Mouse (Mus musculus) cerebellum, adult 18-20 months (tissue): ENCODE results near the gene Gm17581.
A peak's percentile ranks its signal among the peaks of the same experiment; 100 is the strongest.
"Not testable (repeated sequence)": the region's sequence is repeated elsewhere in the genome, so short reads cannot be mapped to it uniquely, and the experiment has no call there.

Experiments used
- DNase-seq, 2 experiments: peaks; one replicate each; pipeline ENCODE4 v3.0.0; 2021

The Gm17581 gene

DNA sequence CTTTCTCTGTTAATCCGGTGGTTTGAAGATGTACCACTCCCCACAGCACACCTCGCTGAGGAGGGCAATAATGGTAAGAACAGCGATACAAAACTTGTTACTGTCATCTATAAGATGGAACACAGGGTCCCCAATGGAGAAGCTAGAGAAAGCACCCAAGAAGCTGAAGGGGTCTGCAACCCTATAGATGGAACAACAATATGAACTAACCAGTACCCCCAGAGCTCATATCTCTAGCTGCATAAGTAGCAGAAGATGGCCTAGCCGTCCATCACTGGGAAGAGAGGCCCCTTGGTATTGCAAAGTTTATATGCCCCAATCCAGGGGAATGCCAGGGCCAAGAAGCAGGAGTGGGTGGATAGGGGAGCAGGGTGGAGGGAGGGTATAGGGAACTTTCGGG lies at the start of gene Gm17581:
Gene Gm17581 (minus strand): TSS at position 101 of the 400 bp plus-strand sequence.
- not testable (repeated sequence) for DNase-seq

DNA sequence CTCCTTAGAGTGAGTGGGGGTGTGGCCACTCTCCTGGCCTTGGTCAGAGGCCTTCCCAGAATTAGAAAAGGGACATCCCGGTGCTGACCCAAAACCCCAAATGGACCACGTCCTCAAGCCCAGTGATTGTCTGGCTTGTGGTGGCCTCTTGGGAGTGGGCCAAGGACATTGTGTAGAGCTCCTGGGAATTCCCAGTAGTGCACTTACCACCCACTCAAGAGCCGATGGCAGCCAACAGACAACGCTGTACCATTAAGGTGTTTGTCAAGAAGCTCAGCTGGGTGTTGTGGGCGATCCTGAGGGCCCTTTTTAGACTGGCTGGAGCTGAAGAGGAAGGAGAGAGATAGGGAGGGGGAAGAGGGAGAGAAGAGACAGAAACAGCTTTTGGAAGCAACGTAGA lies 48.9 kb upstream of the Gm17581 start:
- DNase-seq = peak; percentile 63 to 69

- no peak for DNase-seq
These were observed 43.8 kb upstream of the Gm17581 start for GRCm38 (mm10) chr2:155779506-155779905.

DNA sequence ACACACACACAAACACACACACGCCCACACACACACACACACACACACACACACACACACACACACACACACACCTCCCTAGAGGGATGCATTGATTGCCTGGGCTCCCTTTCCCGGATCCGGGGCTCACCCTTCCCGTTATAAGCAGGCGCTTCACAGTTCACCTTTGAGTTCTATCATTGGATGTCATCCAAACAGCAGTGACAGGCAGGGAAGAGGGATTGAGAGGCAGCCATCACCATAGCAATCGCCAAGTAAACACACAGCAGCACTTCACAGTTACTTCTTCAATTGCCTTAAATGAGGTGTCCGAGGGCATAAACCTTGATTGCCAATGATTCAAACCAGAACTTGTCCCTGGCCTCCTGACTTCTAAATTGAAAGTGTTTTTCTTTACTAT lies 43.4 kb upstream of the Gm17581 start:
- peak in 1 of 2 experiments; percentile 50 for DNase-seq

DNA sequence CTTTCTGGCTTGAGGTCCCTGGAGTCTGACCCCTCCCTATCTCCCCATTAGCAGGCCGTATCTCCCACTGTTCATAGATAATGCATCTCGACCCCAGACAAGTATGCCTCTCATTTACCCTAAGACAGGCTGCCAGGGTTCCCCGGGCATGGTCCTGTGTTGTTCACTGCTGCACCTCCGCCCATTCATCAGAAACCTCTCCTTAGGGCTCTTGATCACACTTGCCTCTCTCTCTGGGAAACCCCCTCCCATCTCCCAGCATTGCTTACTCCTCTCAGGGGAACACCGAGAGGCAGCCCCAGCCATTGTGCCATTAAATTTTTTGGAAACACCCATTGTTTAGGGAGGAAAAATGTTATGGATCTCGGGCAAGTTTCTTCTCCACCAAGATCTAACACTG lies 42.3 kb upstream of the Gm17581 start:
- DNase-seq = peak; percentile 37 to 52

- DNase-seq = peak in 1 of 2 experiments; percentile 39
These were observed 42.0 kb upstream of the Gm17581 start for GRCm38 (mm10) chr2:155777688-155777985.

- peak; percentile 39 to 53 for DNase-seq
These were observed 41.4 kb upstream of the Gm17581 start for GRCm38 (mm10) chr2:155776824-155777687.

DNA sequence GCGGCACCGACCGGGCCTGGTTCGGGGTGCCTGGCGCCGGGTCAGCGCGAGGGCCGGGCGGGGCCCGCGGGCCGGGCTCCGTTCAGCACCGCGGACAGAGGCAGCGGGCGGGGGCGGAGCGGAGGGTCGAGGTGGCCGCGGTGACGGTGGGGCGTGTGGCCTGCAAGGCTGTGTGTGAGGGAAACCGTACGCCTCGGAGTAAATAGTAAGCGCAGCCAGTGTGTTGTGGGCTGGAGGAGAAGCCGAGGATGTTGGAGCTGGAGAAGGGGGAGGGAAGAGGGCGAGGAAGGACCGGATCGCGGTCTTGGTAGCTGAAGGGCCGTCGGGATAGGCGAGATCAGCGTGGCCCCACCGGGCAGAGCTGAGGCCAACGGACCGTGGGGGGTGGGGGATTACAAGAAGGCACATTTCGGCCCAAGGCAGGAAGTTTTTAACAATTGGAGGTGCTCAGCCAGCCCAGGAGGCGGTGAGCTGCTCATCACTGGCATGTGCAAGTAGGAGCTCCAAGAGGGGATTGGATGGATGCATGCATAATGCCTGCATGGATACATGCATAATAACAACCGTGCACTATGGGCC lies 40.1 kb upstream of the Gm17581 start:
- DNase-seq = peak; percentile 80 to 82

GRCm38 (mm10) chr2:155774927-155775684 lies 39.4 kb upstream of the Gm17581 start, which contains the start of gene Mmp24:
Gene Mmp24 (plus strand): TSS chr2:155775342.
- peak; percentile 45 to 70 for DNase-seq

DNA sequence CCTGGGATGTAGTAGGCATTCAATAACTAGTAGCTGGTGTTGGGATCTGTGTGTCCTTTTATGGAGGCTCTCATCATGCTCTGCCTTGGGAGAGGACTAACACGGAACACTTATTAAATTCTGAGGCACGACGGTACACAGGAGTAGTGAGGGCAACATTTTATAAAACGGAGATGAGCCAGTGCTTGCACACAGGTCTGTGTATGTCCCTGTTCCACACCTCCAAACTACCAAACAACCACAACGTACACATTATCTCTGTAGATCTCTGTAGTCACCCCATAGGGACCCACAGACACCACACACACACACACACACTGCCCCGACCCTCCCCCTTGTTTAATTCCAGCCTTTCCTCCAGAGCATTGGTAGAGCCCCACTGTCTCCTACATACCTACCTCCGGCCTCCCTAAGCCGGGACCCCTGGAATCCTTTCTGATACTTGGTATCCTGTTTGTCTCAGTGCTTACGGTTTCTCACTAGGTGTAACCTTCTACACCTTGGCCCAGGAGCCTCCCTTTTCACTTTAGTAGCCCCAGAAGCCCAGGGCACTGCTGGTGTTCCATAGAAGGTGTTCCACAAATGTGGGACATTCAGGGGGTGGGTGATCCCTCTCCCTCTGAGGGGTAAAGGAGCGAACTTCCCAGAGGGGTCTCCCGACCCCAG lies 38.7 kb upstream of the Gm17581 start:
- peak; percentile 39 to 58 for DNase-seq

- peak in 1 of 2 experiments; percentile 45 for DNase-seq
These were observed 38.0 kb upstream of the Gm17581 start for GRCm38 (mm10) chr2:155773664-155774063.

GRCm38 (mm10) chr2:155764679-155765418 lies 29.2 kb upstream of the Gm17581 start:
- DNase-seq = peak; percentile 85 to 87

GRCm38 (mm10) chr2:155756855-155757566 lies 21.3 kb upstream of the Gm17581 start:
- DNase-seq = peak; percentile 46 to 59

GRCm38 (mm10) chr2:155755746-155756145 lies 20.1 kb upstream of the Gm17581 start:
- peak in 1 of 2 experiments; percentile 38 for DNase-seq

DNA sequence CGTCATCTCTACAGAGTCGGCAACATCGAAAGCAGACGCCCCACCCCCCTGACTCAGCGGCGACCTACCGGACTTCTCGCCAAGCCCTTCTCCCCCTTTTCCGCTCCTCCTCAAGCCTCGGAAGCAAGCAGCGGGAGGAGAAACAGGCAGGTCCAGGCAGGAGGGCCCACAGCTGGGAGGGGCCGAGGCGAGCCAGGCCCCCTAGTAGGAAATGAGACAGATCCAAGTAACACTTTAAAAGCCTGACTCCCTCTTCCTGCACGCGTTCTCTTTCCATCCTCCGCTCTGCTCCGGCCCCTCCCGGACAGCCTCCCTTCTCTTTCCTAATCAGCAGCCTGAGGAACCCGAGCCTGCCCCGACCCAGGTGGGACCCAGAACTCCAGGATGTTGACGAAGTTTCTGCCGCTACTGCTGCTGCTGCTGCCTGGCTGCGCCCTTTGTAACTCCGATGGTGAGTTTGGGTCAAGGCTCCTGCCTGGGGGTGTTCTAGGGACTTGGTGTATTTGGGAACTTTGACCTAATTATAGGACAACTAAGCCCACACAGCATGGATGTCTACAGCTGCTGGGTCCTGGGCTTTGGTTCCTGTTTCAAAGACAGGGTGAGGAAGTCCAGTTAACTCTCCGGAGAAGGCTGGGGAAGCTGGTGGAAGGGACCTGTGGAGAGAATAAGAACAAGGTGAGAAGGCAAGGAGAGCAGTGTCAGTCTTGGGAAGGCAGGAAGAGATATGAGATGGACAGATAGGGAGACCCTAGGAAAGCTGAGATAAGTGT lies 15.5 kb upstream of the Gm17581 start, which contains the start of gene Procr:
Gene Procr (plus strand): TSS at position 104 of the 773 bp plus-strand sequence.
- no peak for DNase-seq

DNA sequence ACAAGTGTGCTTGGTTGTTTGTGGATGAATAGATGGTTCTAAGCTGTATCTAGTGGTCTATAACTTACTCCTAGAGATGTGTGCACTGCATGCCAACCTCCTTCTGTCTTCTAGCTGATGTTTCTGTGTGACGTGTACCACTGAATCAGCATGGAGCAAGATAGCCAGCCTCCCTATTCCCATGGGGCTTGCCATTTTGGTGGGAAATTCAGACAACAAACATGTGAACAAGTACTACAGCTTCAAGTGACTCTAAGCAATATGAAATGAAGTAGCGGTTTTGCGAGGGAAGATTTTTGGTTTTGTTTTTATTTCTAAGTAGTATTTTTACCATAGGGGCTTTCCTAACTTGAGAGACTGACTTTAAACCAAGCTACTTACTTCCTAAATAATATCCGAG lies 13.7 kb upstream of the Gm17581 start:
- no peak for DNase-seq

GRCm38 (mm10) chr2:155745487-155745886 lies 9.8 kb upstream of the Gm17581 start:
- DNase-seq = no peak

DNA sequence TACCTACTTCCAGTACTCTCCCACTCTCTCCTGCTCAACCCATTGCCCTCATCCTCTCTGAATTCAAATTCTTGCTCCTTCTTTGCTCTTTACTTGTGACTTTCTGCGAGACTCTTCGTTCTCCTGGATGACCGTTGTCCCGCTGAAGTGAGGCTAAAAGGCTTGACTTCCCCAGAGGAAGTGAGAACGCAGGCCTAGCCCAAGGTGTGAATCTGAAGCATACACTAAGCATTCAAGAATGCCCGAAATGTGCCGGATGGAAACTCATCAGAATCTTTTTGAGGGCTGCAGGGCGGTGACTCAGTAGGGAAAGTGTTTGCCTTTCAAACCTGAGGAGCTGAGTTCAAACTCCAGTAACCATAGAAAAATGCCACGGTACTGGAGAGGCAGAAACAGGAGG lies 7.7 kb upstream of the Gm17581 start:
- DNase-seq = no peak

DNA sequence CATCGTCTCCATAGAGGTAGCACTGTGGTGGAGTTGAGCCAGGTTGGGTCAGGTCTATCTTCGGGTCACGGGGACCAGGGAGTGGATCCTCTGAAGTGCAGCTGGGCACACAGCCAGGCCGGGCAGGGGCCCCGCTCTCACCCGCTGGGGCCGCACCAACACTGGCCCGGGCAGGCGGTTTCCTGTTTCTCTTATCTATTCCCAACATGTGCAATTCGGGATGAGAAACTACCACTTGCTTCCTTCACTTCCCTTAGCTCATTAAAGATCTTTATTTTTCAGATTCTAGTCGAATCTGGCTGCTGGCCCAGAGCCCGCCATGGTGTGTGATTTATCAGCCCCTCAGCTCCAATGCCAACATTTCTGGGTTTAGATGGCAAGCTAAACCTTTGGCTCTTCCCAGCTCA lies 7.3 kb upstream of the Gm17581 start:
- no peak for DNase-seq

DNA sequence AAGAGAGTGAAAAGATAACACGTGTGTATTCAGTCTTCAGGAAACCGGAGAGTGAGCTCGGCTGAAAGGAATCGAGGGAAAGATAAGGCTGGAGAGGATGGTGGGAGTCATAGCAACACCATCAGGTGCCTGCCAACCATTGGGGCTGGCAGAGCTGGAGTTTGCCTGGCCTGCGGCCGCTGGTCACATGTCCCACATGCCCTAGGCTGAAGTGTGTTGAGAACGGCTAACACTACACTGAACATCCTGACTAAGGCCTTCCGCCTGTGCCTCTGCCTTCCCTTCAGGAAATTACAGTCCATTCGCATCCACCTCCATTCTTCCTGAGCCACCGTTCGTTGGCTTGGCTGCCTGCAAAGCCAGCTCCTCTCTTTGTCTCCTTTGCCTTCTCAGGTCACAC lies 6.5 kb upstream of the Gm17581 start:
- DNase-seq = no peak

GRCm38 (mm10) chr2:155737803-155738202 lies 2.1 kb upstream of the Gm17581 start:
- DNase-seq = no peak
